Mouse (Mus musculus) adrenal gland, adult 18-20 months (tissue): ENCODE results near the gene Iqgap2. TPM values are rescaled to one million over a fixed set of nuclear protein-coding genes. Genes with fewer than 3 reads are reported as not detected.

Experiments
- DNase-seq, 2 experiments: peaks; one replicate each; pipeline ENCODE4 v3.0.0; 2021 to 2022; ENCODE audit warnings: low spot score in 2 of 2
- total RNA-seq, 2 experiments: library from RNA; stranded (reverse); gene quantifications; 1 replicate in 1 of 2; 2 replicates in 1 of 2; pipeline ENCODE4 v1.2.3; 2021

Gene Iqgap2
- total RNA-seq, 2 experiments from 2014 or later: 123 to 137 TPM

- no peak for DNase-seq
These were observed 295.8 kb downstream of the Iqgap2 start for GRCm38 (mm10) chr13:95595921-95596320.

- no peak for DNase-seq
These were observed 296.3 kb downstream of the Iqgap2 start for GRCm38 (mm10) chr13:95595411-95595810.

- no peak for DNase-seq
These were observed 298.9 kb downstream of the Iqgap2 start for GRCm38 (mm10) chr13:95592860-95593259.

- DNase-seq: no peak
These were observed 300.1 kb downstream of the Iqgap2 start for GRCm38 (mm10) chr13:95591606-95592005.

GRCm38 (mm10) chr13:95587628-95588027, 304.1 kb downstream of the Iqgap2 start:
- no peak for DNase-seq

GRCm38 (mm10) chr13:95584898-95585297, 306.8 kb downstream of the Iqgap2 start:
- DNase-seq: no peak

GRCm38 (mm10) chr13:95583237-95584189, 308.2 kb downstream of the Iqgap2 start:
- no peak for DNase-seq

GRCm38 (mm10) chr13:95581850-95582249, 309.9 kb downstream of the Iqgap2 start:
- DNase-seq: no peak

GRCm38 (mm10) chr13:95578016-95578697, 313.6 kb downstream of the Iqgap2 start:
- no peak for DNase-seq

Other genes with a start within 250 kb of the Iqgap2 start
- under 1 TPM; 0.17 to 0.19 TPM for gene F2rl2, start 195.1 kb downstream of the Iqgap2 start, total RNA-seq
- gene Gm20075, start 189.5 kb upstream of the Iqgap2 start, total RNA-seq: 10 to 100 TPM; 15.9 to 21.3 TPM
- gene Gm17190, start 190.1 kb upstream of the Iqgap2 start, total RNA-seq: not detected
- 1 to 10 TPM in 1 of 2 experiments, under 1 TPM in 1; 0.56 to 1.5 TPM for gene Sv2c, start 240.7 kb upstream of the Iqgap2 start, total RNA-seq